Mouse (Mus musculus) ES-E14 (cell line): ENCODE results near the gene Hes3. TPM values are rescaled to one million over a fixed set of nuclear protein-coding genes. Genes with fewer than 3 reads are reported as not detected.
A peak's percentile ranks its signal among the peaks of the same experiment; 100 is the strongest.

Experiments used
- DNase-seq: peaks from one replicate; pipeline ENCODE4 v3.0.0-alpha.2; 2013; ENCODE audit warnings: low read depth, low spot score
- H3K27ac ChIP-seq: 2 replicates; pipeline ENCODE4 v1.5.1; 2012; ENCODE audit warnings: low read depth, mild to moderate bottlenecking, low read length, moderate library complexity, mixed read lengths; ENCODE audit not compliant: poor library complexity, insufficient read depth, severe bottlenecking
- H3K36me3 ChIP-seq: 2 replicates; pipeline ENCODE4 v1.6.1; 2012; ENCODE audit warnings: mild to moderate bottlenecking, low read length, moderate library complexity, mixed read lengths; ENCODE audit not compliant: control insufficient read depth, poor library complexity, insufficient read depth, severe bottlenecking
- H3K4me1 ChIP-seq, 2 experiments: fragments of 150-350 bp in 1 of 2; sonication (generic) in 1 of 2; 2 replicates each; pipeline ENCODE4 v1.6.1; 2012; ENCODE audit warnings: low read length in 2 of 2, mild to moderate bottlenecking in 1 of 2, mixed read lengths in 1 of 2; ENCODE audit not compliant: control insufficient read depth in 2 of 2, insufficient read depth in 2 of 2, poor library complexity in 1 of 2
- H3K4me3 ChIP-seq, 2 experiments: fragments of 150-350 bp in 1 of 2; sonication (generic) in 1 of 2; 2 replicates each; pipeline ENCODE4 v1.5.1; 2012; ENCODE audit warnings: low read length in 2 of 2, low read depth in 1 of 2, mild to moderate bottlenecking in 1 of 2, mixed read lengths in 1 of 2; ENCODE audit not compliant: insufficient read depth in 1 of 2, poor library complexity in 1 of 2, severe bottlenecking in 1 of 2
- H3K9ac ChIP-seq: 2 replicates; pipeline ENCODE4 v1.6.1; 2012; ENCODE audit warnings: low read depth, mild to moderate bottlenecking, low read length, mixed read lengths; ENCODE audit not compliant: poor library complexity, insufficient read depth, severe bottlenecking
- H3K9me3 ChIP-seq: fragments of 150-350 bp; sonication (generic); 2 replicates; pipeline ENCODE4 v1.6.1; 2012; ENCODE audit warnings: low read depth, mild to moderate bottlenecking, low read length; ENCODE audit not compliant: control insufficient read depth, insufficient read depth
- CHD2 ChIP-seq: IDR thresholded peaks from 2 replicates; pipeline ENCODE4 v1.6.1; 2014; ENCODE audit warnings: mild to moderate bottlenecking, low read depth, low read length, inconsistent platforms
- HCFC1 ChIP-seq: IDR thresholded peaks from 2 replicates; pipeline ENCODE4 v1.6.1; 2012; ENCODE audit warnings: low read length, inconsistent platforms, borderline replicate concordance; ENCODE audit not compliant: insufficient read depth
- MAFK ChIP-seq: IDR thresholded peaks from 2 replicates; pipeline ENCODE4 v1.6.1; 2014; ENCODE audit warnings: mild to moderate bottlenecking, low read depth, low read length, inconsistent platforms; ENCODE audit not compliant: insufficient read depth
- ZC3H11A ChIP-seq: IDR thresholded peaks from 2 replicates; pipeline ENCODE4 v1.6.1; 2012; ENCODE audit warnings: low read depth, mild to moderate bottlenecking, inconsistent platforms, low read length, borderline replicate concordance
- ZNF384 ChIP-seq: IDR thresholded peaks from 2 replicates; pipeline ENCODE4 v1.6.1; 2012; ENCODE audit warnings: low read depth, low read length, inconsistent platforms
- in situ Hi-C, 2 experiments: fragments of 600-800 bp; cut with MboI; formaldehyde crosslinking; loops; one replicate each; pipeline ENCODE4 v1.15.1; 2025; ENCODE audit warnings: low sequenced_read_pairs in 2 of 2, inconsistent platforms in 1 of 2; ENCODE audit not compliant: unreplicated experiment in 2 of 2
- total RNA-seq: library from RNA; depleted of rRNA; stranded (reverse); fragments of 300-350 nt; gene quantifications from 2 replicates; pipeline ENCODE4 v1.2.3, GENCODE M21; 2012

Hes3 gene
- total RNA-seq, 1 experiment: 0.58 TPM

DNA sequence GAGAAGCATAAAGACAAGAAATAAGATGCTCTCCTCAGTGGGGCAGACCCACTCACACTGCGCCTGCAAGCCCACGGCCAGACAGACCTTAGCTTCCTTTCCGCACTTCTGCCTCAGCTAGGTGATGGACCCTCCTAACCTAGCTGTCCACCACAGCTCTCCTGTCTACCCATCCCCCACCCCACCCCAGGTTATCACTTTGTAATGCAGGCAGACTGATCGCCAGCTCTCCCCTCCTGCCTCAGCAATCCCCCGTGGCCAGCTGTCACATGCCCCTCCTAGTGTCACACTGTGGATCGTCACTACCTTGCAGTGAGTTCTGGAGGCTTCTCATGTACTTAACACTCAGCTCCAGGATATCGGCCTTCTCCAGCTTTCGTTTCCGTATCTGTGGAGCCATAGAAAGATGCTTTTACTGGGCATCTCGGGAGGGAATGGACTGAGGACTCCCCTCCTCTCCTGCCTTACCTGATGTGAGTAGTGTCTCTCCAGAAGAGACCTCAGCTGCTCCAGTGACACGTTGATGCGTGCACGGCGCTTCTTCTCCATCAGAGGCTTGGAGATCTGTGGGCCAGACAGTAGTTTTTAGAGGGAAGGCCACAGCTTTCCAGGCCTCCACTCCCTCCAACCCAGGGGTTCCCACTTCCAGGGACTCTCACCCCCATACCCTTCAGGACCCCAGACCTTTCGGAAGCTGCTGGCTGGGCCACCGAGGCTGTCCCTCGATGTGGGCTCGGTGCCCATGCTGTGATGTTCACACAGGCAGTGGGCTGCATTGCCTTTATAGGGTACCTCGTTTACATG lies 3.9 kb downstream of the Hes3 start:
- TF ChIP-seq MAFK (no peak), HCFC1 (no peak), ZNF384 (no peak), ZC3H11A (no peak), CHD2 (no peak)
- Histone ChIP-seq H3K27ac (no peak overlapping the region), H3K36me3 (no peaks in the 10 kb centered on the region), H3K4me1 (peaks cover 7 to 39% of the 10 kb centered on the region in 2 experiments; a peak in 3 of 4 replicates), H3K4me3 (no peak overlapping the region), H3K9ac (no peak overlapping the region), H3K9me3 (no peaks in the 10 kb centered on the region)
- no peak for DNase-seq
- in situ Hi-C loops: no loop called here

- Histone ChIP-seq H3K4me1 (peaks cover 7 to 37% of the 10 kb centered on the region in 2 experiments; a peak in 2 of 4 replicates), H3K36me3 (no peaks in the 10 kb centered on the region), H3K27ac (no peak overlapping the region), H3K9ac (no peak overlapping the region), H3K4me3 (peak overlapping the region; percentile 44 to 63; a peak in 3 of 4 replicates), H3K9me3 (no peaks in the 10 kb centered on the region)
- in situ Hi-C loops: no loop called here
- no peak for TF ChIP-seq HCFC1
- no peak for TF ChIP-seq ZNF384
- no peak for TF ChIP-seq ZC3H11A
- no peak for TF ChIP-seq MAFK
- no peak for TF ChIP-seq CHD2
- DNase-seq: peak; percentile 53
These were observed 4.6 kb downstream of the Hes3 start for GRCm38 (mm10) chr4:152286887-152287286.

- H3K27ac ChIP-seq: no peak overlapping the region
- TF ChIP-seq CHD2: no peak
- TF ChIP-seq ZNF384: no peak
- no peak for TF ChIP-seq MAFK
- no peak for TF ChIP-seq HCFC1
- no peak for TF ChIP-seq ZC3H11A
- peak; percentile 47 for DNase-seq
- H3K4me3 ChIP-seq: peak overlapping the region; percentile 44 to 63
- in situ Hi-C loops: no loop called here
- no peaks in the 10 kb centered on the region for H3K9me3 ChIP-seq
- H3K9ac ChIP-seq: no peak overlapping the region
- peaks cover 7 to 33% of the 10 kb centered on the region in 2 experiments; a peak in 2 of 4 replicates for H3K4me1 ChIP-seq
- no peaks in the 10 kb centered on the region for H3K36me3 ChIP-seq
These were observed 5.3 kb downstream of the Hes3 start for GRCm38 (mm10) chr4:152286183-152286582.

GRCm38 (mm10) chr4:152285505-152285904 lies 6.0 kb downstream of the Hes3 start:
- Histone ChIP-seq H3K9ac (no peak overlapping the region), H3K4me1 (peaks cover 7 to 31% of the 10 kb centered on the region in 2 experiments; a peak in 2 of 4 replicates), H3K27ac (no peak overlapping the region), H3K36me3 (no peaks in the 10 kb centered on the region), H3K4me3 (no peak overlapping the region), H3K9me3 (no peaks in the 10 kb centered on the region)
- in situ Hi-C loops: no loop called here
- TF ChIP-seq CHD2: no peak
- no peak for TF ChIP-seq MAFK
- TF ChIP-seq HCFC1: no peak
- no peak for TF ChIP-seq ZNF384
- TF ChIP-seq ZC3H11A: no peak
- no peak for DNase-seq
